In the genomic region with DNA sequence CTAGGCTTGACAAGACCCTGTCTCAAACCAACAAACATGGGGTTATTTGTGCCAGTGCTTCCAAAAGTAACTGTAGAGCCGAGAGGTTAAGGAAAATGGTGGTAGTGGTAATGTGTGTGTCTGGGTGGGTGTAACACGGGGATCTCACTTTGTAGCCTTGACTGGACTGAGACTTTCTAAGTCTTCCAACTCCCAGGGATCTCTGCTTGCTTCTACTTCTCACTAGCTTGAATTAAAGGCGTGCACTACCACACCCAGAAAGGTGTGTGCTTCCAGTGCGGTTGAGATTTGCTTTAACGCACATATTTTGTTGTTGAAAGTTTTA, we compare ENCODE assay signal across 8 mouse cellular contexts. TPM values are rescaled to one million over a fixed set of nuclear protein-coding genes. Genes with fewer than 3 reads are reported as not detected.
DNase-seq lines count a peak whose midpoint lies in the region; ATAC-seq and TF ChIP-seq lines count a peak whose summit lies in the region.

No protein-coding gene starts in this region.

- peak overlapping the region; percentile 98 for H3K9ac ChIP-seq in kidney, embryonic 16.5 days (replicated peaks; ENCODE audit: low read length)
- H3K9ac ChIP-seq in embryonic facial prominence, embryonic 11.5 days (replicated peaks; ENCODE audit: low read length), result peak overlapping the region; percentile 35
- H3K9ac ChIP-seq in intestine, embryonic 15.5 days, result peak overlapping the region; percentile 96; the same call in 1 of the 2 replicates
- no peak overlapping the region for H3K9ac ChIP-seq in midbrain, postnatal 0 days (replicated peaks; ENCODE audit: low read length, poor library complexity, severe bottlenecking)

- DNase-seq in kidney, adult 18-20 months, result no peak
- no peak for DNase-seq in embryonic facial prominence, embryonic 11.5 days (ENCODE audit: low spot score)
- no peak for DNase-seq in midbrain, postnatal 0 days (ENCODE audit: low spot score)
- DNase-seq in cerebellum, postnatal 25 days, result no peak
- no peak for DNase-seq in spleen, adult 12 weeks (ENCODE audit: low spot score)
- DNase-seq in layer of hippocampus, adult 8-10 months (ENCODE audit: low spot score in 2 of 2), result no peak

- no peaks in the 10 kb centered on the region for H3K27me3 ChIP-seq in kidney, embryonic 16.5 days (ENCODE audit: insufficient read depth, low read length)
- H3K27me3 ChIP-seq in embryonic facial prominence, embryonic 11.5 days (ENCODE audit: control insufficient read depth, insufficient read depth, low read length), result no peaks in the 10 kb centered on the region
- H3K27me3 ChIP-seq in intestine, embryonic 15.5 days (replicated peaks), result no peaks in the 10 kb centered on the region
- H3K27me3 ChIP-seq in midbrain, postnatal 0 days (ENCODE audit: insufficient read depth, low read length), result no peaks in the 10 kb centered on the region

- peaks cover 10% of the 10 kb centered on the region for H3K4me1 ChIP-seq in kidney, embryonic 16.5 days (ENCODE audit: insufficient read depth, low read length)
- H3K4me1 ChIP-seq in embryonic facial prominence, embryonic 11.5 days (ENCODE audit: control insufficient read depth, insufficient read depth, low read length), result no peaks in the 10 kb centered on the region
- peaks cover 7% of the 10 kb centered on the region for H3K4me1 ChIP-seq in intestine, embryonic 15.5 days (replicated peaks)
- H3K4me1 ChIP-seq in midbrain, postnatal 0 days (ENCODE audit: insufficient read depth, low read length), result no peaks in the 10 kb centered on the region

- 12% methylated on average over 5 of the region's 5 CpGs for WGBS in kidney, embryonic 16.5 days
- 13% methylated on average over 5 of the region's 5 CpGs for WGBS in embryonic facial prominence, embryonic 11.5 days
- 6% methylated on average over 5 of the region's 5 CpGs for WGBS in intestine, embryonic 15.5 days
- 10% methylated on average over 5 of the region's 5 CpGs for WGBS in midbrain, postnatal 0 days

- no peaks in the 10 kb centered on the region for H3K36me3 ChIP-seq in kidney, embryonic 16.5 days (ENCODE audit: insufficient read depth, low read length)
- H3K36me3 ChIP-seq in embryonic facial prominence, embryonic 11.5 days (replicated peaks; ENCODE audit: control insufficient read depth, insufficient read depth, low read depth, low read length), result no peaks in the 10 kb centered on the region
- no peaks in the 10 kb centered on the region for H3K36me3 ChIP-seq in intestine, embryonic 15.5 days
- no peaks in the 10 kb centered on the region for H3K36me3 ChIP-seq in midbrain, postnatal 0 days (ENCODE audit: insufficient read depth, low read length)

- no peaks in the 10 kb centered on the region for H3K9me3 ChIP-seq in kidney, embryonic 16.5 days (ENCODE audit: low read length)
- no peaks in the 10 kb centered on the region for H3K9me3 ChIP-seq in embryonic facial prominence, embryonic 11.5 days (replicated peaks; ENCODE audit: control insufficient read depth, low read length)
- no peaks in the 10 kb centered on the region for H3K9me3 ChIP-seq in intestine, embryonic 15.5 days
- no peaks in the 10 kb centered on the region for H3K9me3 ChIP-seq in midbrain, postnatal 0 days (ENCODE audit: low read length)

- peak overlapping the region; percentile 98 for H3K27ac ChIP-seq in kidney, embryonic 16.5 days (ENCODE audit: low read length)
- peak overlapping the region; percentile 88; the same call in 1 of the 2 replicates for H3K27ac ChIP-seq in embryonic facial prominence, embryonic 11.5 days (replicated peaks; ENCODE audit: low read depth, low read length)
- peak overlapping the region; percentile 95 for H3K27ac ChIP-seq in intestine, embryonic 15.5 days
- no peak overlapping the region for H3K27ac ChIP-seq in midbrain, postnatal 0 days (ENCODE audit: low read depth, low read length)

- H3K4me3 ChIP-seq in kidney, embryonic 16.5 days (ENCODE audit: low read length), result peak overlapping the region; percentile 90
- peak overlapping the region; percentile 82 for H3K4me3 ChIP-seq in embryonic facial prominence, embryonic 11.5 days (ENCODE audit: low read depth, low read length)
- peak overlapping the region; percentile 84 for H3K4me3 ChIP-seq in intestine, embryonic 15.5 days (replicated peaks)
- H3K4me3 ChIP-seq in midbrain, postnatal 0 days (ENCODE audit: low read depth, low read length), result peak overlapping the region; percentile 57

- no peak for TF ChIP-seq CTCF in midbrain, postnatal 0 days (IDR thresholded peaks at IDR 0.05)

- peak; percentile 18; the same call in 1 of the 2 replicates for ATAC-seq in kidney, embryonic 16.5 days (ENCODE audit: low FRiP score, low TSS enrichment)
- peak; percentile 37 for ATAC-seq in embryonic facial prominence, embryonic 11.5 days (replicated peaks; ENCODE audit: insufficient number of reproducible peaks, low FRiP score, low TSS enrichment, low read depth)
- ATAC-seq in intestine, embryonic 15.5 days, result peak; percentile 34
- ATAC-seq in midbrain, postnatal 0 days (ENCODE audit: low FRiP score), result 0 out of 2 replicates have a peak, but pooled peaks have one; percentile 20

- H3K4me2 ChIP-seq in kidney, embryonic 16.5 days (replicated peaks; ENCODE audit: low read depth, low read length), result peak overlapping the region; percentile 67
- H3K4me2 ChIP-seq in embryonic facial prominence, embryonic 11.5 days (ENCODE audit: low read depth, low read length), result peak overlapping the region; percentile 33
- H3K4me2 ChIP-seq in intestine, embryonic 15.5 days (replicated peaks), result peak overlapping the region; percentile 63
- peak overlapping the region; percentile 52 for H3K4me2 ChIP-seq in midbrain, postnatal 0 days (ENCODE audit: low read depth, low read length, poor library complexity, severe bottlenecking)

RNA-seq across cellular contexts. Expression of a gene that starts 0.3 kb away (rescaled TPM):
- polyA plus RNA-seq in kidney, embryonic 16.5 days (2015; fragmentation: Nextera tagmentation; extraction: Ambion mirVana), result 20.5 and 23.1 TPM in 2 replicates
- 25.4 and 26.9 TPM in 2 replicates for polyA plus RNA-seq in embryonic facial prominence, embryonic 11.5 days (2014; fragmentation: Nextera tagmentation; extraction: Ambion mirVana)
- polyA plus RNA-seq in intestine, embryonic 15.5 days (2015; fragmentation: Nextera tagmentation; extraction: Ambion mirVana), result 14.9 and 15.7 TPM in 2 replicates
- 18.1 and 22.2 TPM in 2 replicates for total RNA-seq in midbrain, postnatal 0 days (2014; rRNA removed)
- polyA plus RNA-seq in midbrain, postnatal 0 days (2015; fragmentation: Nextera tagmentation; extraction: Ambion mirVana), result 22.7 and 23.3 TPM in 2 replicates
- total RNA-seq in layer of hippocampus, adult 8-10 months (2022), result 10 to 100 TPM; 21.7 to 23.9 (median 22.5) TPM

RNA-seq across cellular contexts. Expression of a gene that starts 12.7 kb away (rescaled TPM):
- 2.3 and 2.8 TPM in 2 replicates for polyA plus RNA-seq in kidney, embryonic 16.5 days (2015; fragmentation: Nextera tagmentation; extraction: Ambion mirVana)
- 0.24 TPM in 1 of 2 replicates, not detected in the other for polyA plus RNA-seq in embryonic facial prominence, embryonic 11.5 days (2014; fragmentation: Nextera tagmentation; extraction: Ambion mirVana)
- polyA plus RNA-seq in intestine, embryonic 15.5 days (2015; fragmentation: Nextera tagmentation; extraction: Ambion mirVana), result 1.6 and 1.8 TPM in 2 replicates
- total RNA-seq in midbrain, postnatal 0 days (2014; rRNA removed), result 1.5 and 3.3 TPM in 2 replicates
- polyA plus RNA-seq in midbrain, postnatal 0 days (2015; fragmentation: Nextera tagmentation; extraction: Ambion mirVana), result 2.0 and 2.8 TPM in 2 replicates
- total RNA-seq in layer of hippocampus, adult 8-10 months (2022), result 1 to 10 TPM; 7.5 to 9.6 (median 9.0) TPM

RNA-seq across cellular contexts. Expression of a gene that starts 47.9 kb away (rescaled TPM):
- polyA plus RNA-seq in kidney, embryonic 16.5 days (2015; fragmentation: Nextera tagmentation; extraction: Ambion mirVana), result 0.35 TPM in 1 of 2 replicates, not detected in the other
- polyA plus RNA-seq in embryonic facial prominence, embryonic 11.5 days (2014; fragmentation: Nextera tagmentation; extraction: Ambion mirVana), result not detected in 2 replicates
- 1,145 and 3,143 TPM in 2 replicates for polyA plus RNA-seq in intestine, embryonic 15.5 days (2015; fragmentation: Nextera tagmentation; extraction: Ambion mirVana)
- total RNA-seq in midbrain, postnatal 0 days (2014; rRNA removed), result not detected in 2 replicates
- polyA plus RNA-seq in midbrain, postnatal 0 days (2015; fragmentation: Nextera tagmentation; extraction: Ambion mirVana), result not detected in 2 replicates
- total RNA-seq in layer of hippocampus, adult 8-10 months (2022), result not detected

Comparison
In these comparisons a context has a peak if more than half of its experiments do, and no peak if none do; other contexts are left out.
1. RNA of a gene that starts 47.9 kb away (polyA plus RNA-seq): 1,145 to 3,143 TPM in intestine, embryonic 15.5 days; not detected in midbrain, postnatal 0 days, 0.35 TPM in kidney, embryonic 16.5 days and not detected in embryonic facial prominence, embryonic 11.5 days; every median in the first group is over 100 times any median in the second.
2. Peak in every context shown above with its lines, with median percentiles within 50 percentile points of each other: ATAC-seq, H3K4me2 ChIP-seq and H3K4me3 ChIP-seq.